Mouse (Mus musculus) kidney, postnatal 25 days (tissue): ENCODE data around the gene Elmo1.

ENCODE experiments used
- DNase-seq, 2 experiments: peaks; one replicate each; pipeline ENCODE4 v3.0.0; 2021; ENCODE audit warnings: mixed read lengths in 2 of 2

The Elmo1 gene

DNA sequence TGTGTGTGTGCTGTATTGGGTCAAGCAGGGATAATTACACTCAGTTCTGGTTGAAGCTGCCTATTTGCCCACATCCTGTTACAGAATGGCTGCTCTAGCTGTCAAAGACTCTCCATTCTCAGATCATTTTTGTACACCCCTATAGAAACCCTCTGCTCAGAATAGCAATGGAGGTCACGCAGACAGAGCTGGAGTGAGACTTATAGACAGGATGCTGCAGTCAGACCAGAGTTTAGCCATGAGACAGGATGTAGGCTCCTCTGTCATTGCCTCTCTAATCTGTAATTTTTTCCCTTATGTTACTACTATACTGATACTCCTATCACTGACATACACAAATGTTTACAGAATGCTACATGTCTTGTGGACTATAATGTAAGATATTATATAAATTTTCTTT, 391.4 kb downstream of the Elmo1 start:
- no peak for DNase-seq

DNA sequence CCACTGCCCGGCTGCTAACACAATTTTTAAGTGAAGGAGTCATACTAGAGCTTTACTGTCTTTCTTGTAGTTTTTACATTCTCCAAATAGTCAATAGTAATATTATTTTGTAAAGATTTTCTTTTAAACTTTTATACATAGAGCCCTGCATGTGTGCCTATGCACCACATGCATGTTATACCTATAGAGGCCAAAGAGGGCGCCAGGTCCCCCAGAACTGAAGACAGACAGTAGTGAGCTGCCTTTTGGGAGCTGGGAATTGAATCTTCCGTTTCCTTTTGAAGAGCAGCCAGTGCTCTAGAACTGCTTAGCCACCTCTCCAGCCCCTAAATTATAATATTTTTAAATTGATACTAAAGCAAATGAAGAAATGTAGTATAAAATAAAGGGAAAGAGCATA, 398.7 kb downstream of the Elmo1 start:
- peak in 1 of 2 experiments; percentile 8 for DNase-seq

DNA sequence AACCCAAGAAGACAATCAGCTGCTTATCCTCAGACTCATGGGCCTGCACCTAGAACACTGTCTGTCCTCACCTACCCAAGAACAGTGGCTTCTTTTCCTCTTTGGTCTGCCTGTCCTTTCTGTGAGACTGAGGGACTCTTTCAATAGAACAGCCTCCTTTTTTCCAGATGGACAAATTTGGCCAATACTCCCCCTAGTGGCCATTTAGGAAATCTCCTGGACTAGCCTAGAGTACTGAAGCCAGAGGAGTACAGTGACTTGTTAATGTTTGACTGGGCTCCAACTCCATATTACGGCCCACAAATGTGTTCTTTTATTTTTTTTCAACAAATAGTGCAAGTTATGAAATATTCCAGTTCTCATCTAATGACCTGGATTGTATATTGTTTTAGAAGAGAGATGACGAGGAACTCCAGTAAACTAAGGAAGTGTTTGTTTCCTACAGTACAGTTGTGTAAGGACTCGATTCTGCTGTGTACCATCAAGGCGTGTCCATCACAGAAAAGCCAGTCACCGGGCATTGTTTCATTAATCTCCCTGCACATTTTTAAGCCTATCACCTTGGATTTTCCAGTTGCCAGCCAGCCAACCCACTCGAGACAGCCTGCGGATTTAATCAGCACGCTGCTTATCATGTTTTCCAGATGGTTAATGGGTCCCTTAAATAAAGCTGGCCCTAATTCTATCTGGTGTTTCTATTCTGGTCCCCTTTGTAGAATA, 399.5 kb downstream of the Elmo1 start:
- peak in 1 of 2 experiments; percentile 4 for DNase-seq

DNA sequence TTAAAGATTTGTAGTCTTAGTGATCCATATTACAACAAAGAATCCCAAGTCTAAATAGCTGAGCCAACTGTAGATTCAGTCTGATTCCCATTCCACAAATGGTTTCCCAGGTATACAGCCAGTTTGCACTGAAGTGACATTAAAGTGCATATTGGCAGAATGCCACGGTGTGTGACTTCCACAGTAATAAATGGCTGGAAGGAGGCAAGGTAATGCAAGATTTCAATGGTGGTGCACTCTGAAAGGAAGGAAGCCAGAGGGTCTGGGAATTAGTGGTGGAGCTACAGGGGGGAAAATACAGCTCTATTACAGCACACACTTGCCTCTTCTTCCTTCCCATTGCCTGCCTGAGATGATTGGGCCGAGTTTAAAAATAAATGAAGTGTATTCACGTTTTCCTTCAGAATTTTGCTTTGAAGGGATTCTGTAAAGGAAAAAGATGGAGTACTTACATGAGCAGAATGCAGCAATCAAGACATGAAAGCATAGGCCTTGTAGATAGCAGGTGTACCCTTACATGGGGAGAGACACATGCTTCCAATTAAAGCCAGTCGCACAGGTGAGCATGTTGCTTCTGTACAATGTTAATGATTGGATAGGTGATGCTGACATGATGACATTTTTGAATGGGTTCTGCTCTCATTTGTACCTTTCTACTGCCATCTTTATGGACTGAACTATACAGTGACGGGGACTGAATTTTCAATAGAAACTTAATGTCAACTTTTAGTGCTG, 400.6 kb downstream of the Elmo1 start:
- DNase-seq = peak in 1 of 2 experiments; percentile 23

DNA sequence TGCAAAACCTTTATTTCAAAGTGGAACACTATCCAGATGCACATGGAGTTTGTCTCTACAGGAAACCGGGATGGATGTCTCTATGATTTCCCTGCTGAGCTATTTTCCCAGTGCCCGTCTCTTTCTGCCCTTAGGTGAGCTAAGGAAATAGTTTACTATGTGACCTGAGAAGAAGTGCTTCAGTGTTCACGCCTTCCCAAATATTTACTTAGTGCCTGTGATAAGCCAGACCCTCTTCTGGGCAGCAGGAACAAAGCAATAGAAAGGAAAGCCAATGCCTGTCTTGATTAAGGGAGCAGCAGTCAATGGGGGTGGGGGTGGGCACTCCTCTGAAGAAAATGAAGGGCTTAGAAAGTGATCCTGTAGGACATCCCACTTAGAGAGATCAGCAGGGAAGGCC, 401.3 kb downstream of the Elmo1 start:
- no peak for DNase-seq

DNA sequence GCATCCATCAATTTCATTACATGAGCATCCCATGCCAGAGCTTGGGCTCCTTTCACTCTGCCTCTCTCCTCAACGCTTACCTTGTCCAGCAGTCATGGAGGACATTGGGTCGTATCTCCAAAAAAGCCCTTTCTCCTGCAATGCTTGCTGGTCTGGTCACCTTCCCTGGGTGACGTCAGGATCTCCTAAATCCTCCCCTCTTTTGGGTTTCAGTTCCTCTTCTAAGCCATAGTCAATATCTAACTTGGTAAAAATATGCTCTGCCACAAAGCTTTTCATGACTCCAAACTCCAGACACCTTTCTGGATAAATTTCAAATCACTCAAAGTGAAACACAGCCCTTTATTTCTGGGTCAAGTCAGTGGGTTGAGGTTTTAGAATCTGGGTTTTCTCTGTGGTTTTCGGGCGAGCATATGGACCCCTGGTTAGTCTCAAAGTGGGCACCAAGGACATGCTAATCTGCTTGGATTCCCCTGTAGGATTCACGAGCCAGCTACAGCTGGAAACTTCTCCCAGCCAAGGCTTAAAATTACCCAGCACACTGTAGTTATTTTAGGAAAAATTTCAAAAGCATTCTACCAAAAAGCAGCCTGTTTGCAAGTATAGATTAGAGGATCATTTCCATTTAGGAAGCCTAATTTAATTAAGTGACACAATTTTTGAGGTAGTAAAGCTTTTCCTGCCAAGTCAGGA, 403.8 kb downstream of the Elmo1 start:
- no peak for DNase-seq

DNA sequence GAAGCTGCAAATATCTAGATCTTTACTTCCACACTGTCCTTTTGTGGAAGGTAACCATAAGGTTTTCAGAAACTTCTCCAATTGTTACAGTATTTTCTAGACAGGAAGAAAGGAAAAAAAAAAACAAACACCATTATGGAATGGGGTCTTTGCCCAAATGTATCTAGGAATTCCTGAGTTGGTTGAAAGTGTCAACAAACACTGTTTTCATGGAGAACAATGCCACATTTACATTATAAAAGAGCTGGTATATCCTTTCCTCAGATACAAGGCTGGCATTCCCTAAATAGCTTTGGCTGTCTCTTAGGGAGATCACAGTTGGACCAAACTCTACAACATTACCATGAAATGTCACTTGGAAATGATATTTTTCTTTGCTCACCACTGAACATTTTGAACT, 411.5 kb downstream of the Elmo1 start:
- DNase-seq = no peak

DNA sequence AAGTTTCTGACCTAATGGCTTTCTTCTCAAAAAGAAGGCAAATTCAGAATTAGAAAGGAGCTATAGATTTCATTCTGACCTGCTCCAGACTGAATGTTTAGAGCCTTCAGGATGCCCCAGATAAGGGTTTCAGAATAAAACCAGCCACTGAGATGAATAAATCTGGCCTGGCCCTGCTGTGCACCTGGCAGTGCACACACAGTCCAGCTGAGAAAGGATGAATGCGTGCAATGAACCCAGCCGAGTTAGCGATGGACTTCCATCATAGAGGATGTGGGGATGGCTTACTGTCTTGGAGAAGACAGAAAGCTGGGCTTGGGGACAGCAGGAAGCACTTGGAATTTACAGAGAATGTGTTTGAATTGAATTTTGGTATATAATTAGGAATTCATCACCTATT, 413.0 kb downstream of the Elmo1 start:
- no peak for DNase-seq

DNA sequence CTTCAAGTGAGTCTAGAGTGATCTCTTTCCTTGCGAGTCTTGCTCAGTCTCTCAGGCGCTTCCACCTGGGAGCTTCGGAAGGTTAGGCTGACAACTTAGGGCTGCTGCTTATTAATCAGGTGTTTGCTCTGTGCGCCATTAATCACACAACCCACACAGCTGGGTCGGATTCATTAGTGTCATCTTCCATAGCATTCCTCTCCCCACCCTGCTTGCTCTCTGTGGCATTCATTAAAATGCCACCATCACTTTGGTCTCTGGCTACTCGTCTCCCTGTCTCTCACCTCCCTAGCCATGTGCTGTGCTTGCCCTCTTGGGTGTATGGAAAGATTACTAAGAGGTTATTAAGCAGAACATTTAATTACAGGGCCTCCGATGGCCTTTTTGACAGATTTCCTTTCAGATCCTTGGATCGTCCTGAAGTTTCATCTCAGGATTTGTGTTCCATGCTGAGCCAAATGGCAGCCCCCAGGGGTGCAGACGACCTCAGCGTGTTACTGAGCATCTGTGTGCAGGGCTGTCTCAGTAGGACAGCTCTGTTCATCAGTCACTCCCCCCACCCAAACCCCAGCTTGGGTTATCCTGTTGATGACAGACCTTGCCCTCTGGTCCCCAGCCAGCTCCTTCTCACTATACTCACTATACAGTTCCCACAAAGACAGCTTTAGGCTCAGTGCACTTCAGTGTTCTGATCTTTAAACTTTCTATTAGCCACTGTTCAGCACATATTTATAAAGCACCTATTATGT, 417.2 kb downstream of the Elmo1 start:
- DNase-seq = no peak

DNA sequence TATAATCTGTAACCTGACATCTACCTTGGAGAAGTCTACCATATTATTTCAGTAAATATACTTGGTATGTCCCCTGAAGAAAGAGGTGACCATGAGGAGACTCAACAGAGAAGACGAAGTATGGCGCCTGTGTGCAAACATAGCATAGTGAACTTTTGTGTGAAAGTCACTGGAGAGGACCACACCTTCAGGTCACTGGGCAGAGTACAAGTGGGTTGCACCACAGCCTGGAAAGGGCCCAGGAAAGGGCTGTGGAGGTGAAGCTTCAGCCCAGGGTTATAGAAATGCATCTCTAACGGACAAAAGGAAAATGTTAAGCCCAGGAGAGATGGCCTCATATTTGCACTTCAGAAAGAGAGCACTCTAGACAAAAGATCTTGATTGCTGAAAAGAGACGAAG, 420.6 kb downstream of the Elmo1 start:
- no peak for DNase-seq

DNA sequence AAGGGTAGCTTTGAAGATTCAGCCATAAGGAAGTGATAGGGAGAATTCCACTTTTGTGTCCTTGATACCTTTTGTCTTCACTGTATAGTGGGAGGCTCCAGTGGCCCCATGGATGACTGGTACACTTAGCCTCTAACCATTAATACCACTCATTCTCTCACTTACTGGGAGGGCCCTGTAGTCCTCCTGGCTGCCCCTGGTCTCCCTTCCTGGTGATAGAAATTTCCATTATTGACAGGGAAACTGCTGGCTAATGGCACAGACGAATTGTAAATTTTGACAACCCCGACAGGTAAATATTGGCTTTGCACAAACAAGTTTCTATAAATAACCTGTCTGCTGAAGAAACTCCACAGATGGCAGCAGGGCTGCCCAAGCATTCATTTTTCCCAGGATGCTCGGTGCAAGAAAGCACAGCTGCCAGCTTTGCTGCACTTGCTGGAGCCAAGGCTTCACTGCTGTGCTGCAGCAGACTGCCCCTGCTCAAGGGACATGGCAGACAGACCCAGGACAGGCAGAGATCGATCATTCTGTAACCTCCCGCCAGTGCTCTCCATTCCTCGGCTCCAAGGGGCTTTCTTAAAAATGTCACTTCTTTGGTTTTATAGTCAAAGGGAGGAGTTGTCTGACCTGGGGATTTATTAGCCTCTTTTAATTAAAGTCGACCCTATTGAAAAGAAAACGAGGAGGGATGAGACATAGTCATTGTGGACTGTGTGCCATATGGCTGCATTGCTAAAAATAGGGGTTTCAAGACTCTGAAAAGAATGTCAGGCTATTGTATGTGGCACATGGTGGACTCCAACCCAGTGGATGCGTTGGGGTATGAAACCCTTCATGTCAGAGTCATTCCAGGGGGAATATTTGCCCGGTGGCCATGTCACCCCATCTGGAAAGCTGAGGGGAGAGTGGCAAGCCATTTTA, 422.2 kb downstream of the Elmo1 start:
- no peak for DNase-seq

DNA sequence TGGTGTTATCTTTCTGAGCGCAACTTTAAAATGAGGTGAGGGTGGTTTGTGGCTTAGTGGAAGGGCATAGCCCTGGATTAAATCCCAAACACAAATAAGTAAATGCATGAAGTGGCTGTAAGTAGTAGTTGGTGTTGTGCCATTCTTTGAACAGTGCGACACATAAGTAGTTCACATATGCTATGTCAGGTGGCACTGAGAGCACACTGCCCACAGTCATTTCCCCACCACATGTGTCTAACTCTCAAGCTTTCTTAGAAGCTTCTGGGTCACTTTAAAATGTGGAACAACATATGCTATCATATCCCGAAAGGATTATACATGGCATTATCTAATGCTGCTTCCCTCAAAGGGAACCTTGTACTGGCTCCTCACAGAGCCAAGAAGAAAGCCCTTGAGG, 424.3 kb downstream of the Elmo1 start:
- DNase-seq = no peak

DNA sequence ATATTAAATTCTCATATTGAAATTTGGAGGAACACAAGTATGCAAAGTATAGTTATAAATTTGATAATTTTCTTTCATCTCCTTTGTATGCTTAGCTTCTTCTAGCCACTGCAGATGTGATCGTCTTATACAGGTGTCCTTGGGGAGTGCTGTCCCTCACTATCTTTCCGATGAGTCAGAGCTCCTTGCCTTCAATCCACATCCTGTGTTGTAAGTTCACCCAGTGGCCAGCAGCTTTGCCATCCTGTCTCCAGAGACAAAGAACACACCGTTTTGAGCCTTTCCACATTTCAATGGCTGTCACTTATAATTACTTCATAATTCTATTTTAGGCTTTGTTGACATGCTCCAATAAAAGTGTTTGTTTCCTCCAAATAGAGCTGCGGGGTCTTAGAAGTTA, 425.7 kb downstream of the Elmo1 start:
- no peak for DNase-seq

DNA sequence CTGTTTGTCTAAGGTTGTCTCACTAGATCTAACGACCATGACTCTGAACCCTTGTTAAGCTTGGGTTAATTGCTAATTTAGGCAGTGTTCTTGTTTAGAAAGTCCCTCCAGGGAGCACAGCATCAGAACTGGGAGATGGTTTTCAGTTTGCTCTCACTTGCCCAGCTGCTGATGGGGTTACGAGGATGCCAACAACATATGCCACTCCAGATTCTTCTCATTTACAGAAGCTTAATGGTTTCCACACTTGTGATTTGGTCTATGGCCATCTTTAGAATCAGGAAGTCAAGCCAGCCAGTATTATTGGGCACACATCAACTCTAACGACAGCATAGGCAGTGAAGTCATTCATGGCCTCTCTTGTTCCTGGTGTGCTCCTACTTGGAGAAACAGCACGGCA, 427.3 kb downstream of the Elmo1 start:
- no peak for DNase-seq

DNA sequence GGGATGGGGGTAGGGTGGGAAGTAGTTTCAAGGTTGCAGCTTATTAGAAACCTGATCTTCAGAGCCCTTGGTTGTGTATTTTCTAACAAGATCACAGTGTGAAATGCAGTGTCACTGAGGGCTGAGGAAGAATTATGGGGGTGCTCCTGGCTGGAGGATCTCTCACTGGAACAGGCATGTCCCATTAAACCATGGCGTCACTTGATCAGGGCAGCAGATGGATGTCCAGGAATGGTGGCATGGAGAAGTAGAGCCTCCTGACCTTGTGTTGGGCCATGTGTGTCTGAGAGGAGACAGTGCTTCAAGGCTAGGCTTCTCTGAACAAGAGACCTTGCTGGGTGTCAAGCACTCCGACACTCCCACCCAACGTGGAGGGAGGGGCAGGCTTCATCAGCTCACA, 431.1 kb downstream of the Elmo1 start:
- DNase-seq = no peak

DNA sequence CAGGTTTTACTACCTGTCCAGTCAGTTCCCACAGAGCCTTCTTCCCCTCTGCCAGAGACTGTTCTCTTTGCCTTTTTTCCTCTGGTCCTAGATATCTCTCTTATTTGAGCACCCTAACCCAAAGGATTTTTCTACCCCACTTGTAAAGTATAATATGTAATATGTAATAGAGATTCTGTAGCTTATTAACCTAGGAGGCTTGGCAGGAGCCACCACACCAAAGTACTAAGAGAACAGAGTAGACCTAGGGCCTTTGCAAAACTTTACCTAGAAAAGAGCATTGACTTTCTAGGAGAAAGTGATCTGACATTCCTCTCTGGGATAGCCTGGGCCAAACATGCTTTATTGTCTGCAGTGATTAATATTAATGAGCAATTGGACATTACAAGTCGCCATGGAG, 433.3 kb downstream of the Elmo1 start:
- no peak for DNase-seq

DNA sequence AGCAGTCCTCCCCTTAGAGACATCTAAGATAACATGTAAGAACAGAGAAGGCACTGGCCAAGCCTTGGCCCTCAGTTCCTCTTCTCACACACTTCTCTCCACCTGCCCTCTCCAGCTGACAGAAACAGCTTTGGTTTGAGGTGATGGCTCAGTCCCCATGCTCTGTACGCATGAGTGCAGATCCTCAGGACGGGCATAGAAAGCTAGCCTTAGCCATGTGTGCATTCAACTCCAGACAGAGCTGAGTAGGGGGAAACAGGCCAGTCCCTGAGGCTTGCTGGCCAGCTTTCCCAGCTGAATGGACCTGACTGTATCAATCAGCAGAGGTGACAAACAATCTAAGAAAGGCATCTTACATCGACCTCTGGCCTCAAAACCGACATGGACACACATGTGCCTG, 435.4 kb downstream of the Elmo1 start:
- DNase-seq = no peak

DNA sequence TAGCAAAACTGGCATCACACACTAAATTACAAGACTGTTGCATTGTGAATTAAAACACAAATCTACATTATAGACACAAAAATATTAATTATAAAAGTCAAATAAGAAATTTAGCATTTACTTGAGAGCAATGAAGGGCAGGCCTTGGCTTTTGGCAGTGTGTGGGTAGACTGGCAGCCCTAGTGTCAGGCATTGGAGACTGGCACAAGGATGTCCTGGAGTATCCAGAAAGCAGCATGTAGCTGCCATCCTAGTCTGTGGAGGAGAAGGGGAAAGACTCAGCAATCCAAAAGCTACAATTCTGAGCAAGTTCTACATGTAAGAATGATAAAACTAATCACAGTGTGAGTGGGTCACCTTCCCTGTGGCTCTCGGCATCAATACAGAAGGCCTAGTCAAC, 446.7 kb downstream of the Elmo1 start:
- DNase-seq = no peak

DNA sequence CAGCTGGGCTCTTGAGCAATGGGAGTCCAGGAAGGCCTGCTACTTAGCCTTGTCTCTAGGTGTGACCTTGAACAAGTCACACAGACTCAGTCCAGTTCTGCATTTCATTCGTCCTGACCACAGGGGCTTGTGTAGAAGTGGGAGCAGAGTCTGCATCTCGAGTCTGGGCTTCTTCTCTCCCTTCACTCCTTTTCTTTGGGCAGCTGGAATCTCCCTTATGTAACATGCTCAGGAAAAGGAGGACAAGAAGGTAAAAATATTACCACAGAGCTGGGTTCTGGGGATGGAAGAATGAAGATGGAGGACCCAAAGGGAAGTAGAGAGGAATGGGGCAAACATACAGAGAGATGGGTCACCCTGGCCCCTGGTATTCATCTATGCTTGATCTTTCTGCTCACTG, 447.1 kb downstream of the Elmo1 start:
- no peak for DNase-seq

DNA sequence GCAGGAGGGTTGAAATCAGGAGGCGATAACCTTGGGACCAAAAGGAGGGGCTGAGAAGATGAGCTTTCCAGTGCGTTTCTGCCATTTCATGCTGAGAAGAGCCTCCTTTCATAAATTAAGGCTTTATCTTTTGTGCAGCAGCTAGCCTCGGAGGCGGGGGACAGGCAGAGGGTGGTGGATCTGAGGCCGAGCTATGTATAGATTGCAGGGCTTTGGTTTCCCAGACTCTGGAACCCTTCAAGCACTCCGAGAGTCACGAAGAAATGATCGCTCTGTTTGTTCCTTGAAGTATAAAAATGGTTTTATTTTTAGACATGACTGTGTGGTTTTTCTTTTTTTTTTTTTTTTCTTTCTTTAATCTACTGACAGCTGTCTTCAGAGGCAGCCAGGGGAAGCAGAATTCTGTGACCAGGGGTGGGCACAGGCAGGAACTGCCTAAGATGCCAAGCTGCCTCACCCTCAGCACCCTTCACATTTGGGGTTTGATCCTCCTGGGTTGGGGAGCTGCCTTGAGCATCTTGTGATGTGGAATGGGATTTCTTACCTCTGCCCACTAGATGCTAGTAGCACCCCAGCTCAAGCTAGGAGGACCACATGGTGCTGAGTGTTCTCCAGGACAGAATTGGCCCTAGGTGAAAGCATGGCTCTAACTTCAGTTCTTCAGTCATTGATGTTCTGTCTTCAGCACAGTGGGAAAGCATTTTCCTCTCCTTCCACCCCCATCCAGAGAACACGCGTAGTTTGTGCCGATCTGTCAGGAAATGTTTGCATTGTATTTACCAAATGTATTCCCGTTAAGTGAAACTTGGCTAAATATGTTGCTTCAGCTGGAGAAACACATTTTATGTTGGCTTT, 448.0 kb downstream of the Elmo1 start:
- no peak for DNase-seq

DNA sequence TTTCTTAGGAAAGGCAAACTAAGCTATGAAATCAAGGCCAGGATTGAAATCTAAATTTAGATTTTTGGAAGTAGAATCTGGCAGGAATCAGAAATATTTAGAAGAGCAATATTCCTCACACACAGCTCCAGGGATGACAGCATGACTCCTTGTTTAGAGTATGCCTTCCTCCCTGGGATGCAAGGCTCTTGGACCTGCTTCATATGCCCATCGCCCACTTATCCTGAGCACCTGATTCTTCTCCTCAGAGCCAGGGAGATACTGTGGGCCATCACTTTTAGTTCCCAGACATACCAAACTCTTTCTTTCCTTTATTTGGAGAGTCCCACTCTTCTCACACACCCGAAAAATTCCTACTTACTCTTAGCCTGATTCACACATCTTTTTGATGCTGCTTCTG, 449.2 kb downstream of the Elmo1 start:
- DNase-seq = no peak
